Mouse (Mus musculus): ENCODE results near the gene Dock1. TPM values are rescaled to one million over a fixed set of nuclear protein-coding genes. Genes with fewer than 3 reads are reported as not detected.

The Dock1 gene
- polyA plus RNA-seq, 1 experiment from 2014 or later: 48.4 TPM

- no peak for ATAC-seq (ENCODE audit: insufficient number of reproducible peaks, insufficient read depth, low FRiP score, low read depth)
Measured at GRCm38 (mm10) chr7:134941891-134942290, 271.4 kb downstream of the Dock1 start.

DNA sequence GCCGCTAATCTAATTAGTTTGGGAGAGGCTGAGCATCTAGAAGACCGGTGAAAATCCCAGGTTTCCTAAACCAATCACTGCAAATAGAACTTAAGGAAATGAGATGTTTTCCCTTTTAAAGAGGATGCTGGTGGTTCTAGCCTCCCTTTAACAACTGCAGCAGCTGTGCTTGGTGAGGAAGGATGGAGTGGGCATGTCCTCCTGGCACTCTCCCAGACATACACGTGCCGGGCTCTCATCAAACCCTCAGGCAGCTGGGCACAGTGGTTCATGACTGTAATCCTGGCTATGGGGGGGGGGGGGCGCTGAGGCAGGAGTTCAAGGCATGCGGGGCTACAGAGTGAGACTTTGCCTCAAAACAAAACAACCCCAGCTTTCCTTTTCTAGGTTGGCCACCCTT is 272.6 kb downstream of the Dock1 start:
- Histone ChIP-seq H3K36me3 (ENCODE audit: control insufficient read depth, insufficient read depth, low read length) (no peaks in the 10 kb centered on the region), H3K9me3 (ENCODE audit: control insufficient read depth, low read depth, low read length) (no peaks in the 10 kb centered on the region), H3K4me1 (ENCODE audit: control insufficient read depth, insufficient read depth, low read length) (no peaks in the 10 kb centered on the region), H3K27me3 (ENCODE audit: control insufficient read depth, insufficient read depth, low read length) (no peaks in the 10 kb centered on the region), H3K4me3 (ENCODE audit: low read depth, low read length) (no peak overlapping the region), H3K4me2 (replicated peaks; ENCODE audit: low read depth, low read length) (no peak overlapping the region), H3K9ac (replicated peaks; ENCODE audit: low read depth, low read length) (no peak overlapping the region), H3K27ac (ENCODE audit: low read length) (no peak overlapping the region)
- ATAC-seq (ENCODE audit: insufficient number of reproducible peaks, insufficient read depth, low FRiP score, low read depth): no peak
- whole genome bisulfite sequencing: 69% methylated on average over 6 of the region's 6 CpGs

More at GRCm38 (mm10) chr7:134941891-134942290, 271.4 kb downstream of the Dock1 start:
- Histone ChIP-seq H3K27ac (ENCODE audit: low read length) (no peak overlapping the region), H3K9ac (replicated peaks; ENCODE audit: low read depth, low read length) (no peak overlapping the region), H3K4me3 (ENCODE audit: low read depth, low read length) (no peak overlapping the region), H3K9me3 (ENCODE audit: control insufficient read depth, low read depth, low read length) (no peaks in the 10 kb centered on the region), H3K27me3 (ENCODE audit: control insufficient read depth, insufficient read depth, low read length) (peaks cover 5% of the 10 kb centered on the region; the same call in 1 of the 2 replicates), H3K4me2 (replicated peaks; ENCODE audit: low read depth, low read length) (no peak overlapping the region), H3K4me1 (ENCODE audit: control insufficient read depth, insufficient read depth, low read length) (peaks cover 5% of the 10 kb centered on the region; the same call in 1 of the 2 replicates), H3K36me3 (ENCODE audit: control insufficient read depth, insufficient read depth, low read length) (no peaks in the 10 kb centered on the region)
- WGBS: 95% methylated on average over 6 of the region's 6 CpGs

DNA sequence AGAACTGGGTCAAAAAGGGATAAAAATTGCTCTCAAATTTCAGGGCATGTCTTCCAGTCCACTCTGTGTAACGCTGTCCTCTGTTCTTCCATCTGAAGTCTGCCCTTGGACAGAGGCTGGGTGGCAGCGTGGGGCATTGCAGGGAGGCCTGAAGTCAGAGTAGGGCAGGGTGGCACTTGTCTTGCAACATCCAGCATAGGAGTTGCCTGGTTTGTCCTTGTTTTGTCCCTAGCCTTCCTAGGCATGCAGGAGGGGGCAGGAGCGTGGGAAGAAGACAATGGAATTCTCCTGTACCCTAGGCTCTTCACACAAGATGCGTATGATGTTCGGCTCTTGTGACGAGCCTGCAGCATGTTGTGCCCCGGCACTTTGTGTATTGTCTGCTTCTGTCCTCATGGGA is 273.2 kb downstream of the Dock1 start:
- 83% methylated on average over 7 of the region's 7 CpGs for WGBS
- ATAC-seq (ENCODE audit: insufficient number of reproducible peaks, insufficient read depth, low FRiP score, low read depth): no peak
- Histone ChIP-seq H3K9me3 (ENCODE audit: control insufficient read depth, low read depth, low read length) (no peaks in the 10 kb centered on the region), H3K9ac (replicated peaks; ENCODE audit: low read depth, low read length) (no peak overlapping the region), H3K36me3 (ENCODE audit: control insufficient read depth, insufficient read depth, low read length) (no peaks in the 10 kb centered on the region), H3K4me1 (ENCODE audit: control insufficient read depth, insufficient read depth, low read length) (no peaks in the 10 kb centered on the region), H3K27me3 (ENCODE audit: control insufficient read depth, insufficient read depth, low read length) (no peaks in the 10 kb centered on the region), H3K4me3 (ENCODE audit: low read depth, low read length) (no peak overlapping the region), H3K27ac (ENCODE audit: low read length) (no peak overlapping the region), H3K4me2 (replicated peaks; ENCODE audit: low read depth, low read length) (no peak overlapping the region)

DNA sequence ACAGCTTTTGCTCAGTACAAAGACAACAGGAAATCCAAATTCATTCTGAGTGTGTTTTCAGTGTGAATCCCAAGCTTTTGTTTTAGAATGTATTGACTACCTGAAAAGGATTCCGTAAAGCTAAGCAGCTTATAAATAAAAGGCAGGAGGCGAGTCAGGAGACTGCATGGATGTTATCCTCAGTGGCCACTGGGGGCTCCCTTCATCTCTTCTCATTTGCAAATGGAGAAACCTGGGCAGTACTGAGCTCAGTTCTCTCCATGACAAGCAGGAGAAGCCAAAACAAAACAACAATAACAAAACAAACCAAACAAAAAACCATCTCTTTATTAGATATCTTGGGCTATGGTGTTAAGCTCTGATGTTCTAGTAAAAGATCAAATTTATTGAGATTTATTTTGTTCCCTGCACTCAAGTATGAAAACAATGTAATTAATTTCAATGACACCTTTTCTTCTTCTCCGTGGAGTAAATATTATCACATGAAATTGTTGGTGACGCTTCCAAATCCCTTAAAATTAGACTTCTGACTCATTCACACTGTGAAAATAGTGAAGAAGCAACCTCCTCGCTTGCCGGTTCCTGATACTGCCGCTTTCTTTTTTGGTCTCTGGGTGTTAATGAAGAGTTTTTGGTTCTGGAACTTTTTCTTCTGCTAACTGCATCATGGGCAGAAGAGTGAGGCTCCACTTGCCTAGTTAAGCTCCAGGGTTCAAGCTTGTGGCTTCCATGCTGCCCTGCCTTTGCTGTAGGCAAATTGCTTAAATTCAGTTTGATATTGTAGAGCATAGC is 275.7 kb downstream of the Dock1 start:
- no peak overlapping the region for H3K4me3 ChIP-seq (ENCODE audit: low read depth, low read length)
- H3K36me3 ChIP-seq (ENCODE audit: control insufficient read depth, insufficient read depth, low read length): no peaks in the 10 kb centered on the region
- no peak overlapping the region for H3K27ac ChIP-seq (ENCODE audit: low read length)
- H3K9me3 ChIP-seq (ENCODE audit: control insufficient read depth, low read depth, low read length): no peaks in the 10 kb centered on the region
- ATAC-seq (ENCODE audit: insufficient number of reproducible peaks, insufficient read depth, low FRiP score, low read depth): no peak
- no peak overlapping the region for H3K4me2 ChIP-seq (replicated peaks; ENCODE audit: low read depth, low read length)
- 84% methylated on average over 7 of the region's 7 CpGs for WGBS
- no peaks in the 10 kb centered on the region for H3K27me3 ChIP-seq (ENCODE audit: control insufficient read depth, insufficient read depth, low read length)
- H3K9ac ChIP-seq (replicated peaks; ENCODE audit: low read depth, low read length): no peak overlapping the region
- H3K4me1 ChIP-seq (ENCODE audit: control insufficient read depth, insufficient read depth, low read length): no peaks in the 10 kb centered on the region

- no peak overlapping the region for H3K4me2 ChIP-seq (replicated peaks; ENCODE audit: low read depth, low read length)
- no peaks in the 10 kb centered on the region for H3K36me3 ChIP-seq (ENCODE audit: control insufficient read depth, insufficient read depth, low read length)
- H3K4me3 ChIP-seq (ENCODE audit: low read depth, low read length): no peak overlapping the region
- H3K27ac ChIP-seq (ENCODE audit: low read length): no peak overlapping the region
- H3K4me1 ChIP-seq (ENCODE audit: control insufficient read depth, insufficient read depth, low read length): no peaks in the 10 kb centered on the region
- H3K27me3 ChIP-seq (ENCODE audit: control insufficient read depth, insufficient read depth, low read length): no peaks in the 10 kb centered on the region
- no peak for ATAC-seq (ENCODE audit: insufficient number of reproducible peaks, insufficient read depth, low FRiP score, low read depth)
- no peaks in the 10 kb centered on the region for H3K9me3 ChIP-seq (ENCODE audit: control insufficient read depth, low read depth, low read length)
- 90% methylated on average over 6 of the region's 6 CpGs for WGBS
- H3K9ac ChIP-seq (replicated peaks; ENCODE audit: low read depth, low read length): no peak overlapping the region
Measured at GRCm38 (mm10) chr7:134959086-134959485, 288.6 kb downstream of the Dock1 start.

- H3K4me2 ChIP-seq (replicated peaks; ENCODE audit: low read depth, low read length): no peak overlapping the region
- H3K4me1 ChIP-seq (ENCODE audit: control insufficient read depth, insufficient read depth, low read length): no peaks in the 10 kb centered on the region
- no peaks in the 10 kb centered on the region for H3K27me3 ChIP-seq (ENCODE audit: control insufficient read depth, insufficient read depth, low read length)
- H3K9me3 ChIP-seq (ENCODE audit: control insufficient read depth, low read depth, low read length): no peaks in the 10 kb centered on the region
- 61% methylated on average over 4 of the region's 4 CpGs for WGBS
- no peak overlapping the region for H3K9ac ChIP-seq (replicated peaks; ENCODE audit: low read depth, low read length)
- no peak for ATAC-seq (ENCODE audit: insufficient number of reproducible peaks, insufficient read depth, low FRiP score, low read depth)
- H3K36me3 ChIP-seq (ENCODE audit: control insufficient read depth, insufficient read depth, low read length): no peaks in the 10 kb centered on the region
- no peak overlapping the region for H3K27ac ChIP-seq (ENCODE audit: low read length)
- no peak overlapping the region for H3K4me3 ChIP-seq (ENCODE audit: low read depth, low read length)
Measured at GRCm38 (mm10) chr7:134960871-134961270, 290.4 kb downstream of the Dock1 start.

DNA sequence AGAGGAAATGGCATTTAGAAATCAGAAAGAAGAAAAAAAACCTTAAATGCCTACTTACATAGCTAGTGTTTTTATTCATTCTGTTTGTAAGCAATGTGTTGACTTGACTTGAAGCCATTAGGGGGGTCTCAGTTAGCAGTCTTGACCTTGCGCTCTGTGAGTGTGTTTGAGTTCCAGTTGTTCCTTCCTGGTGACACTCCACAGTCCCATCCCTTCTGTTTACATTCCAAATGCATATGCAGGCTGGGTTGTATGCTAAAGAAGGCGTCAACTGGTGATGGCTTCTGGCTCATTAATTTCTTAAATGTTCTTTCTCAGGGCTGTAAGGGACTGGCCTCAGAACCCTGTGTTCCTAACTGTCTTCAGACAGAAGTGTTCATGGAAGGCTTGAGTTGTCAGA is 291.2 kb downstream of the Dock1 start:
- no peaks in the 10 kb centered on the region for H3K9me3 ChIP-seq (ENCODE audit: control insufficient read depth, low read depth, low read length)
- H3K27ac ChIP-seq (ENCODE audit: low read length): no peak overlapping the region

GRCm38 (mm10) chr7:134990244-134990643 is 319.8 kb downstream of the Dock1 start:
- H3K9ac ChIP-seq (replicated peaks; ENCODE audit: low read depth, low read length): no peak overlapping the region
- no peaks in the 10 kb centered on the region; the same call in 1 of the 2 replicates for H3K36me3 ChIP-seq (ENCODE audit: control insufficient read depth, insufficient read depth, low read length)
- H3K27ac ChIP-seq (ENCODE audit: low read length): no peak overlapping the region
- H3K4me3 ChIP-seq (ENCODE audit: low read depth, low read length): no peak overlapping the region
- no peaks in the 10 kb centered on the region for H3K9me3 ChIP-seq (ENCODE audit: control insufficient read depth, low read depth, low read length)
- H3K4me1 ChIP-seq (ENCODE audit: control insufficient read depth, insufficient read depth, low read length): no peaks in the 10 kb centered on the region
- no peak for ATAC-seq (ENCODE audit: insufficient number of reproducible peaks, insufficient read depth, low FRiP score, low read depth)
- no peaks in the 10 kb centered on the region for H3K27me3 ChIP-seq (ENCODE audit: control insufficient read depth, insufficient read depth, low read length)
- H3K4me2 ChIP-seq (replicated peaks; ENCODE audit: low read depth, low read length): no peak overlapping the region
- WGBS: 92% methylated on average over 3 of the region's 3 CpGs

More for the DNA sequence above, 291.2 kb downstream of the Dock1 start:
- 66% methylated on average over 2 of the region's 2 CpGs for WGBS
- no peak for ATAC-seq (ENCODE audit: insufficient number of reproducible peaks, insufficient read depth, low FRiP score, low read depth)
- H3K4me3 ChIP-seq (ENCODE audit: low read depth, low read length): no peak overlapping the region
- no peak overlapping the region for H3K4me2 ChIP-seq (replicated peaks; ENCODE audit: low read depth, low read length)
- H3K36me3 ChIP-seq (ENCODE audit: control insufficient read depth, insufficient read depth, low read length): no peaks in the 10 kb centered on the region
- H3K27me3 ChIP-seq (ENCODE audit: control insufficient read depth, insufficient read depth, low read length): no peaks in the 10 kb centered on the region
- no peak overlapping the region for H3K9ac ChIP-seq (replicated peaks; ENCODE audit: low read depth, low read length)
- H3K4me1 ChIP-seq (ENCODE audit: control insufficient read depth, insufficient read depth, low read length): no peaks in the 10 kb centered on the region

- Histone ChIP-seq H3K9ac (replicated peaks; ENCODE audit: low read depth, low read length) (no peak overlapping the region), H3K27ac (ENCODE audit: low read length) (no peak overlapping the region), H3K36me3 (ENCODE audit: control insufficient read depth, insufficient read depth, low read length) (no peaks in the 10 kb centered on the region; the same call in 1 of the 2 replicates), H3K4me2 (replicated peaks; ENCODE audit: low read depth, low read length) (no peak overlapping the region), H3K9me3 (ENCODE audit: control insufficient read depth, low read depth, low read length) (no peaks in the 10 kb centered on the region), H3K4me1 (ENCODE audit: control insufficient read depth, insufficient read depth, low read length) (no peaks in the 10 kb centered on the region), H3K4me3 (ENCODE audit: low read depth, low read length) (no peak overlapping the region), H3K27me3 (ENCODE audit: control insufficient read depth, insufficient read depth, low read length) (no peaks in the 10 kb centered on the region)
- no peak for ATAC-seq (ENCODE audit: insufficient number of reproducible peaks, insufficient read depth, low FRiP score, low read depth)
- WGBS: 93% methylated on average over 2 of the region's 2 CpGs
Measured at GRCm38 (mm10) chr7:134990911-134991310, 320.5 kb downstream of the Dock1 start.
